Mouse (Mus musculus) kidney, adult 2 months (tissue): ENCODE measurements around the gene Fahd2a. TPM values are rescaled to one million over a fixed set of nuclear protein-coding genes. Genes with fewer than 3 reads are reported as not detected.
A peak's percentile ranks its signal among the peaks of the same experiment; 100 is the strongest.

Experiments used
- DNase-seq: peaks from one replicate; pipeline ENCODE4 v3.0.0; 2021
- H3K27ac ChIP-seq: fragments of 200-500 bp; 2 replicates; pipeline ENCODE4 v1.5.1; 2012; ENCODE audit warnings: low read depth, low read length, control low read depth, inconsistent platforms; ENCODE audit not compliant: insufficient read depth
- H3K27me3 ChIP-seq: fragments of 200-500 bp; replicated peaks from 2 replicates; pipeline ENCODE4 v1.6.1; 2012; ENCODE audit warnings: mild to moderate bottlenecking, moderate library complexity, low read length, inconsistent platforms; ENCODE audit not compliant: control insufficient read depth, insufficient read depth
- H3K36me3 ChIP-seq: fragments of 200-500 bp; 2 replicates; pipeline ENCODE4 v1.6.1; 2012; ENCODE audit warnings: mild to moderate bottlenecking, moderate library complexity, low read length, inconsistent platforms; ENCODE audit not compliant: control insufficient read depth, insufficient read depth
- H3K4me1 ChIP-seq: fragments of 200-500 bp; 2 replicates; pipeline ENCODE4 v1.6.1; 2011; ENCODE audit warnings: low read length; ENCODE audit not compliant: control insufficient read depth, insufficient read depth
- H3K4me3 ChIP-seq: fragments of 200-500 bp; 2 replicates; pipeline ENCODE4 v1.5.1; 2011; ENCODE audit warnings: mild to moderate bottlenecking, low read depth, low read length, control low read depth; ENCODE audit not compliant: insufficient read depth
- CTCF ChIP-seq: fragments of 200-500 bp; conservative IDR thresholded peaks from 2 replicates; pipeline ENCODE4 v1.5.1; 2011; ENCODE audit warnings: low read depth, mild to moderate bottlenecking, control low read depth, low read length, moderate library complexity, mixed read lengths; ENCODE audit not compliant: insufficient read depth, insufficient read length
- POLR2A ChIP-seq: fragments of 200-500 bp; IDR thresholded peaks from one replicate; pipeline ENCODE4 v1.6.1; 2011; ENCODE audit warnings: low read depth, low read length, control low read depth
- WGBS: fragments of 180-500 bp; shearing (Covaris S2); methylation state at CpG from one replicate; pipeline ENCODE4 v1.1.7; 2018; 5-methylcytosine and 5-hydroxymethylcytosine counted together
- polyA plus RNA-seq: library from polyadenylated mRNA; depleted of rRNA; stranded (reverse); fragments of >200 nt; gene quantifications from 2 replicates; pipeline ENCODE4 v1.2.3, GENCODE M21; 2012

Fahd2a gene
- polyA plus RNA-seq, 1 experiment = 86.5 TPM

DNA sequence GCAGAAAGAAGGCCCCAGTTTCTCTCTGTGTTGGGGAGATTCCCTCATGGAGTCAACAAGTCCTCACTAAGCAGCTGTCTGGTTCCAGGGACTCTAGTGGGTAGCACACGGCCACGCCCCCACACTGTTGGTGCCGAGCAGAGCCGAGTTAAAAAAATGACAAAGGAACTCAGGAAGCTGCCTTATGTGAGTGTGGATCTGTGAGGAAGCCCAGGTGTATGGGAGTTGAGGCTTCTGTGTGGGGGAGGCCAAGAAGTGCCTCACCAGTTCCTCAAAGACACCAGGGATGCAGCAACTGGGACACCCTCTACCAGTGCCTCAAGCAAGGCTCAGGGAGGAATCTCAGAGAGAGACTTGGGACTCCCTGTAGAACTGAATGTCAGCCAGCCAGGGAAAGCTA, 34.8 kb upstream of the Fahd2a start:
- Histone ChIP-seq H3K4me1 (0 out of 2 replicates have a peak, but pooled peaks cover 3% of the 10 kb centered on the region), H3K27ac (no peak overlapping the region), H3K4me3 (no peak overlapping the region), H3K36me3 (no peaks in the 10 kb centered on the region), H3K27me3 (no peaks in the 10 kb centered on the region; the same call in 1 of the 2 replicates)
- no peak for DNase-seq
- no peak for TF ChIP-seq POLR2A
- no peak for TF ChIP-seq CTCF
- 76% methylated on average over 4 of the region's 4 CpGs for WGBS

DNA sequence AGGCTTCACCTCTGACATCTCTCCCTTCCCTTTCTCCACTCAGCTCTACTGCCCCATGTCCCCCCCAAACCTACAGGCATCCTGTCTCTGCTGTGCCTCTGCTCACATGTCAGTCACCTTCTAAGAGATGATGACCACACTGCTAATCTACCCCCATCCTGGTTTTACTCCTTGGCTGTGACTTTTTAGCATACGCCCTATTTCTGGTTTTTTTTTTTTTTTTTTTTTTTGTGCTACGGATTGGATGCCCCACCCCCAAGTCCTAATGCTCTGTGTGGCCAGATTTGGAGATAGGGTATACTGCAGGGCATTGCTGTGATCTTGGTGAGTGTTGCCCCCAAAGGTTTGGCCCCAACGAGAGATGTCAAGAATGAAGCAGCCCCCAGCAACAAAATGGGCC, 27.9 kb upstream of the Fahd2a start:
- Histone ChIP-seq H3K4me3 (no peak overlapping the region), H3K27ac (no peak overlapping the region), H3K4me1 (no peaks in the 10 kb centered on the region), H3K27me3 (no peaks in the 10 kb centered on the region), H3K36me3 (no peaks in the 10 kb centered on the region)
- no peak for DNase-seq
- 77% methylated on average over 3 of the region's 3 CpGs for WGBS
- no peak for TF ChIP-seq POLR2A
- TF ChIP-seq CTCF = no peak

DNA sequence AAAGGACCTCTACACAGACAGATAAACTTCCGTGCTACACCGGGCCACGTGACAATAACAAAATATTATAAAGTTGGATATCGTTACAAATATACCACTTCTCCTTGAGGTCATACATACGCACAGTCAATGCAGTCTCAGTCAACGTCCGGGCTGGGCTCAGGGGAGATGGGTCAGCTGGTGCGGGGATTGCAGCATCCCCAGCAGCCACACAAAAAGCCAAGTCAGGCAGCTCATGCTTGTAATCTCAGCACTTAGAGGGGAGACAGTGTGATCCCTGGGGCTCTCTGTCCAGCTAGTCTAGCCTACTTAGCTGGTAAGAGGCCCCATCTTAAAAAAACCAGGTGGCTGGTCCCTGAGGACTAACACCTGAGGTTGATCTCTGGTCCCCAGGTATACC, 26.9 kb upstream of the Fahd2a start:
- H3K27ac ChIP-seq = no peak overlapping the region
- H3K4me3 ChIP-seq = no peak overlapping the region
- TF ChIP-seq POLR2A (no peak), CTCF (no peak)
- no peaks in the 10 kb centered on the region for H3K27me3 ChIP-seq
- 90% methylated on average over 8 of the region's 8 CpGs for WGBS
- H3K36me3 ChIP-seq = no peaks in the 10 kb centered on the region
- H3K4me1 ChIP-seq = no peaks in the 10 kb centered on the region
- DNase-seq = no peak

DNA sequence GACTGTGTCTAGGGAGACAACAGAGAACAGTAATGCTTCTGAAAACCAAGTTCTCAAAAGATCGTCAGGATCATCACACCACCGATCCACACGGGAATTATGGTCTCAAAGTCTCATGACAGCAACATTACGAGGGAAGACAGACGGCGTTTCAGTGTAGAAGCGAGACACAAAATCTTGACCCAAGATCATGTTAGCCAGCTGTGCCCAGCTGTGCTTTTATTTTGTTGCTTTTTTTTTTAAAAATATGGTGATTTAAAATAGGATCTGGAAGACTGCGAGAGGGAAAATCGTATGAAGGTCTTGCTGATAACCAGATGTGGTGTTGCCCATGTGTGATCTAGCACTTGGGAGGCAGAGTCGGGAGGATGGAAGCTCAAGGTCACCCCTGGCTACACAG, 26.3 kb upstream of the Fahd2a start:
- WGBS = 85% methylated on average over 10 of the region's 10 CpGs
- H3K4me3 ChIP-seq = no peak overlapping the region
- DNase-seq = no peak

DNA sequence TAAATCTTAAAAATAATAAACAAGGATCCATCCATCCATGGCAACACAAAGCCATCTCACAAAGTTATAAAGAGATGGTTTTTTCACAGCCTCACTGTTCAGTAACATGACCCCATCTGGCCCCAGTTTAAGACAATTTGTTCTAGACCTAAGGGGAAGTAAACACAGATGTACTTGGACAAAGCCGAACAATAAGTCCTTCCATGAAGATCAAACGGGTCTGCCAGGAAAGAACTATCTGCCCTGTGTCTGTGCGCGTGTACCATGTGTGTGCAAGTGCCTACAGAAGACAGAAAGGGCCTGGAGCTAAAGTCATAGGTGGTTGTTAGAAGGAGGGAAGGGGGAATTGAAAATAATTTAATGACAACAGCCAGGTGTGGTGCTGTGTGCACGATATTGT, 25.8 kb upstream of the Fahd2a start:
- WGBS = 81% methylated on average over 5 of the region's 5 CpGs
- Histone ChIP-seq H3K27me3 (no peaks in the 10 kb centered on the region), H3K27ac (no peak overlapping the region)

More for the DNA sequence above, 26.3 kb upstream of the Fahd2a start:
- Histone ChIP-seq H3K36me3 (no peaks in the 10 kb centered on the region), H3K27me3 (no peaks in the 10 kb centered on the region), H3K4me1 (no peaks in the 10 kb centered on the region), H3K27ac (no peak overlapping the region)
- no peak for TF ChIP-seq CTCF
- TF ChIP-seq POLR2A = no peak

DNA sequence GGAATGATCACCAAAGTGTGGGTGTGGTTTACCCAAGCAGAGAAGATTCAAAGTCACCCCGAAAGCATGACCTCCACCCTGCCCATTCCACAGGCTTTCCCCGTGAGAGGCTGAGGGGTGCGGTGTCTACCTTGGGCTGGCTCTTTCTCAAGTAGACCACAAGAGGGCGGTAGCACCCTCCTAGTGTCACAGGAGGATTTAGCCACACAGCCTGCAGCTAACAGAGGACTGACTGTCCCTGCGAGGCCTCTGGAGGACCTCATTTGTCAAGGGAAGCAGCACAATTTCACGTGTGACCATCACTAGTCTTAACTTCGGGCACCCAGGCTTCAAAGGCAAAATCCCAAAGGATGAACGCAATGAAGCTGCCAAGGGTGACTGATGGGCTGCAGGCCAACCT, 17.9 kb upstream of the Fahd2a start:
- WGBS = 6% methylated on average over 8 of the region's 8 CpGs
- Histone ChIP-seq H3K27me3 (no peaks in the 10 kb centered on the region), H3K27ac (no peak overlapping the region), H3K4me1 (no peaks in the 10 kb centered on the region), H3K36me3 (no peaks in the 10 kb centered on the region), H3K4me3 (no peak overlapping the region)
- peak; percentile 73 for DNase-seq
- peak; percentile 95 for TF ChIP-seq CTCF
- no peak for TF ChIP-seq POLR2A

More for the DNA sequence above, 25.8 kb upstream of the Fahd2a start:
- H3K4me1 ChIP-seq = no peaks in the 10 kb centered on the region
- no peak for DNase-seq
- no peaks in the 10 kb centered on the region for H3K36me3 ChIP-seq
- no peak for TF ChIP-seq CTCF
- TF ChIP-seq POLR2A = no peak
- H3K4me3 ChIP-seq = no peak overlapping the region

DNA sequence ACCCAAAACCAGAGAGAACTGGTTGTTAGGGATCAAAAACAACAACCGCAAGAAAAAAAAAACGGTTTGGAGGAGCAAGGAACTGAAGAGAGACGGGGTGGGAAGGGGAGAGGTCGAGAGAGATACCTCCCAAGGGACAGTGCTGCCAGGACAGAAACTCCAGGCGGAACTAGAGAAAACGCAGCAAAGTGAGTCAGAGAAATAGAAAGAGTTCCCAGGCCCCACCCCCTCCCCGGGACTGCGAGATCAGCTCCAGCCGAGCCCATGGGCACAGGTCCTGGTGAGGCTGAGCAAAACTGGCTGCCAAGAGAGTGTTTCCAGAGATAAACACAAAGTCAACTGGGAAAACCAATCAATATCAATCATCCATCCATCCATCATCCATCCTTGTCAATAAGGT, 17.0 kb upstream of the Fahd2a start:
- Histone ChIP-seq H3K27ac (no peak overlapping the region), H3K4me3 (no peak overlapping the region), H3K27me3 (no peaks in the 10 kb centered on the region), H3K36me3 (no peaks in the 10 kb centered on the region), H3K4me1 (no peaks in the 10 kb centered on the region)
- WGBS = 49% methylated on average over 9 of the region's 9 CpGs
- DNase-seq = no peak
- no peak for TF ChIP-seq POLR2A
- TF ChIP-seq CTCF = no peak

DNA sequence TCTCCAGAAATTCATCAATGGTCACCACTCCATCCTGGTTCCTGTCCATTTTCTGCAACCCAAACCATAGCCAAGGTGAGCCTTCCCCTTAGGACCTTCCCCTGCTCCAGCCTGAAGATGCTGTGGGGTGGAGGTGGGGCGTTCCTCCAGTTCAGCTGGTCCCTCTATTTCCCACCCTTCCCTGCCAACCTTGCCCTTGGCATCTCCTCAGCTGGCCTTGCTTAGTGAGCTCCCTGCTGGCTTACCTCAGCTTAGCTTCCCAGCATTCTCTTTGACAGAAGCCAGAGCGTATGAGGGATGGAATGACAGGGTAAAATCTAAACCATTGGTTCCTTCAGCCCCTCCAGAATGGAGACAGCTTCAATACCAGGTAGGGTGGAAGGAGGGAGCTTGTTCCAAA, 15.0 kb upstream of the Fahd2a start:
- Histone ChIP-seq H3K27me3 (no peaks in the 10 kb centered on the region), H3K27ac (no peak overlapping the region), H3K4me1 (no peaks in the 10 kb centered on the region), H3K4me3 (no peak overlapping the region), H3K36me3 (no peaks in the 10 kb centered on the region)
- TF ChIP-seq CTCF = no peak
- TF ChIP-seq POLR2A = no peak
- WGBS = 81% methylated on average over 2 of the region's 2 CpGs
- DNase-seq = no peak
